Mouse (Mus musculus) layer of hippocampus, postnatal 10 days (tissue): ENCODE measurements around the gene Plekhg2. TPM values are rescaled to one million over a fixed set of nuclear protein-coding genes. Genes with fewer than 3 reads are reported as not detected.
A peak's percentile ranks its signal among the peaks of the same experiment; 100 is the strongest.

Source experiments
- DNase-seq, 2 experiments: peaks; one replicate each; pipeline ENCODE4 v3.0.0; 2021; ENCODE audit warnings: low spot score in 2 of 2
- total RNA-seq, 2 experiments: library from RNA; stranded (reverse); gene quantifications; 2 replicates each; pipeline ENCODE4 v1.2.3; 2021

Plekhg2 gene
- total RNA-seq, 2 experiments from 2014 or later: 13.5 to 13.6 TPM

GRCm38 (mm10) chr7:28338108-28338998 lies 34.0 kb downstream of the Plekhg2 start, which contains the start of gene Supt5:
Supt5 (minus strand) TSS chr7:28338746.
- DNase-seq: peak; percentile 93 to 95

GRCm38 (mm10) chr7:28335471-28335870 lies 36.9 kb downstream of the Plekhg2 start:
- no peak for DNase-seq

GRCm38 (mm10) chr7:28334534-28334933 lies 37.9 kb downstream of the Plekhg2 start:
- no peak for DNase-seq

- DNase-seq: no peak
These were observed 44.1 kb downstream of the Plekhg2 start for GRCm38 (mm10) chr7:28328260-28328659.

- DNase-seq: no peak
These were observed 45.9 kb downstream of the Plekhg2 start for GRCm38 (mm10) chr7:28326457-28326856.

GRCm38 (mm10) chr7:28325293-28325692 lies 47.1 kb downstream of the Plekhg2 start:
- DNase-seq: no peak

- DNase-seq: no peak
These were observed 50.3 kb downstream of the Plekhg2 start for GRCm38 (mm10) chr7:28321974-28322720.

- DNase-seq: no peak
These were observed 53.7 kb downstream of the Plekhg2 start for GRCm38 (mm10) chr7:28318714-28319113.

- no peak for DNase-seq
These were observed 54.4 kb downstream of the Plekhg2 start for GRCm38 (mm10) chr7:28318036-28318435.

GRCm38 (mm10) chr7:28311926-28312543 lies 60.4 kb downstream of the Plekhg2 start, which contains the start of gene Timm50:
Timm50 (minus strand) TSS chr7:28312072.
- DNase-seq: peak; percentile 98 to 99

GRCm38 (mm10) chr7:28311151-28311925 lies 61.1 kb downstream of the Plekhg2 start:
- no peak for DNase-seq

- DNase-seq: no peak
These were observed 62.7 kb downstream of the Plekhg2 start for GRCm38 (mm10) chr7:28309737-28310136.

Other genes starting within 250 kb of the Plekhg2 start
- gene 9530053A07Rik, start 243.1 kb downstream of the Plekhg2 start, total RNA-seq: under 1 TPM; 0.04 to 0.09 TPM
- gene Fbl, start 202.9 kb downstream of the Plekhg2 start, total RNA-seq: 10 to 100 TPM; 69.3 to 77.2 TPM
- gene Dyrk1b, start 193.1 kb downstream of the Plekhg2 start, total RNA-seq: 10 to 100 TPM; 31.6 to 35.6 TPM
- gene Eid2, start 104.7 kb downstream of the Plekhg2 start, total RNA-seq: 10 to 100 TPM; 67.3 to 68.9 TPM
- 10 to 100 TPM; 41.8 to 43.2 TPM for gene Eid2b, start 94.9 kb downstream of the Plekhg2 start, total RNA-seq
- gene Selenov, start 81.4 kb downstream of the Plekhg2 start, total RNA-seq: 1 to 10 TPM; 1.4 to 4.2 TPM
- gene Dll3, start 70.4 kb downstream of the Plekhg2 start, total RNA-seq: 1 to 10 TPM; 6.5 to 8.9 TPM
- gene Timm50, start 60.5 kb downstream of the Plekhg2 start, total RNA-seq: 10 to 100 TPM; 49.2 to 49.6 TPM
- 100 to 1,000 TPM; 105 to 109 TPM for gene Supt5, start 33.9 kb downstream of the Plekhg2 start, total RNA-seq
- gene Rps16, start 21.9 kb downstream of the Plekhg2 start, total RNA-seq: 100 to 1,000 TPM; 563 to 624 TPM
- 1 to 10 TPM; 3.4 to 3.9 TPM for gene Zfp36, start 7.7 kb upstream of the Plekhg2 start, total RNA-seq
- gene Med29, start 20.1 kb upstream of the Plekhg2 start, total RNA-seq: 10 to 100 TPM; 20.5 to 20.9 TPM
- 10 to 100 TPM; 73.3 to 93.0 TPM for gene Paf1, start 20.4 kb upstream of the Plekhg2 start, total RNA-seq
- 1 to 10 TPM; 4.2 to 4.3 TPM for gene Gmfg, start 64.8 kb upstream of the Plekhg2 start, total RNA-seq
- gene Lrfn1, start 79.4 kb upstream of the Plekhg2 start, total RNA-seq: 10 to 100 TPM; 91.8 to 96.1 TPM
- gene Ifnl2, start 137.9 kb upstream of the Plekhg2 start, total RNA-seq: not detected
- gene Ifnl3, start 150.2 kb upstream of the Plekhg2 start, total RNA-seq: not detected
- gene Sycn, start 168.3 kb upstream of the Plekhg2 start, total RNA-seq: not detected
- gene Nccrp1, start 174.7 kb upstream of the Plekhg2 start, total RNA-seq: under 1 TPM; 0.42 to 0.46 TPM
- 10 to 100 TPM; 58.4 to 61.9 TPM for gene Samd4b, start 225.5 kb upstream of the Plekhg2 start, total RNA-seq
- 10 to 100 TPM; 11.7 to 13.0 TPM for gene Pak4, start 225.6 kb upstream of the Plekhg2 start, total RNA-seq